Mouse (Mus musculus): ENCODE results near the gene Sf3b4.

GRCm38 (mm10) chr3:96220765-96221639, 48.9 kb downstream of the Sf3b4 start, which contains the start of the genes Hist2h2ac and Hist2h2be:
- TF ChIP-seq EP300 (IDR thresholded peaks at IDR 0.05) (no peak; the same call in none of the 2 replicates), CTCF (IDR thresholded peaks at IDR 0.05) (0 out of 2 replicates have a peak, but pooled peaks have one; percentile 20)
